Mouse (Mus musculus) c-Kit-positive CD71-positive TER-119-negative erythroid progenitor cells, embryonic 14.5 days (primary cell): ENCODE results near the gene Gm11541.

Experiments used
- DNase-seq: peaks from one replicate; pipeline ENCODE4 v3.0.0-alpha.2; 2013; ENCODE audit warnings: low read depth

The Gm11541 gene

GRCm38 (mm10) chr11:94704472-94704871 lies at the start of gene Gm11541:
Gene Gm11541 (minus strand): TSS chr11:94704499.
- DNase-seq, result no peak

- no peak for DNase-seq
Observed at GRCm38 (mm10) chr11:94752946-94753713, 48.8 kb upstream of the Gm11541 start.

GRCm38 (mm10) chr11:94741732-94742272 lies 37.5 kb upstream of the Gm11541 start, which contains the start of gene Cdc34b:
Gene Cdc34b (plus strand): TSS chr11:94741782.
- DNase-seq, result no peak

- no peak for DNase-seq
Observed at GRCm38 (mm10) chr11:94735746-94736145, 31.4 kb upstream of the Gm11541 start.

GRCm38 (mm10) chr11:94732773-94733172 lies 28.5 kb upstream of the Gm11541 start:
- peak; percentile 33 for DNase-seq

- DNase-seq, result no peak
Observed at GRCm38 (mm10) chr11:94731229-94731628, 26.9 kb upstream of the Gm11541 start.

- DNase-seq, result peak; percentile 40
Observed at GRCm38 (mm10) chr11:94730261-94730660, 26.0 kb upstream of the Gm11541 start.

GRCm38 (mm10) chr11:94729565-94729964 lies 25.3 kb upstream of the Gm11541 start:
- DNase-seq, result no peak

- no peak for DNase-seq
Observed at GRCm38 (mm10) chr11:94728545-94728944, 24.2 kb upstream of the Gm11541 start.

GRCm38 (mm10) chr11:94727306-94727705 lies 23.0 kb upstream of the Gm11541 start:
- no peak for DNase-seq

GRCm38 (mm10) chr11:94719216-94719615 lies 14.9 kb upstream of the Gm11541 start:
- no peak for DNase-seq

GRCm38 (mm10) chr11:94718113-94718909 lies 14.0 kb upstream of the Gm11541 start:
- no peak for DNase-seq

- DNase-seq, result no peak
Observed at GRCm38 (mm10) chr11:94717239-94717638, 12.9 kb upstream of the Gm11541 start.

GRCm38 (mm10) chr11:94716754-94717153 lies 12.5 kb upstream of the Gm11541 start:
- no peak for DNase-seq

GRCm38 (mm10) chr11:94715622-94716021 lies 11.3 kb upstream of the Gm11541 start:
- no peak for DNase-seq

GRCm38 (mm10) chr11:94713246-94713860 lies 9.1 kb upstream of the Gm11541 start:
- no peak for DNase-seq

- DNase-seq, result no peak
Observed at GRCm38 (mm10) chr11:94704020-94704419, 279 bp downstream of the Gm11541 start.

GRCm38 (mm10) chr11:94702216-94702610 lies 2.1 kb downstream of the Gm11541 start:
- DNase-seq, result no peak

GRCm38 (mm10) chr11:94701401-94702215 lies 2.7 kb downstream of the Gm11541 start:
- DNase-seq, result no peak

- no peak for DNase-seq
Observed at GRCm38 (mm10) chr11:94699399-94699798, 4.9 kb downstream of the Gm11541 start.

GRCm38 (mm10) chr11:94697703-94698464 lies 6.4 kb downstream of the Gm11541 start:
- no peak for DNase-seq
